Comparison of ENCODE assay signal across 10 mouse cellular contexts in genomic region chr2:152544691-152545090, GRCm38 (mm10). TPM values are rescaled to one million over a fixed set of nuclear protein-coding genes. Genes with fewer than 3 reads are reported as not detected.
DNase-seq lines count a peak whose midpoint lies in the region; TF ChIP-seq lines count a peak whose summit lies in the region.
"Had no signal": no experiment of that assay in that cellular context is flagged by ENCODE, and none has a peak within 500 bp of the region (broad histone marks: within the 10 kb centered on the region; RNA-seq: fewer than 3 reads in every experiment).

No protein-coding gene starts in this region.

- DNase-seq in 416B (ENCODE audit: low read depth) (peak; percentile 75), ES-E14 (ENCODE audit: low read depth, low spot score) (peak; percentile 42)
- DNase-seq in cerebellum, adult 8-10 months, result peak; percentile 4
- peak; percentile 52 to 81 for DNase-seq in frontal cortex, adult 2 months (ENCODE audit: extremely low spot score in 1 of 2, low spot score in 1 of 2)
- DNase-seq in kidney, postnatal 25 days, result peak; percentile 60 to 79
- DNase-seq in lung, adult 2 months, result no peak
- DNase-seq in right cerebral cortex, postnatal 14 days, result peak; percentile 54
- no peak for DNase-seq in spleen, adult 18-20 months

- H3K9me3 ChIP-seq in ES-E14 (ENCODE audit: control insufficient read depth, insufficient read depth, low read depth, low read length), result no peaks in the 10 kb centered on the region

- H3K4me1 ChIP-seq in ES-E14 (ENCODE audit: control insufficient read depth in 2 of 2, insufficient read depth in 2 of 2, low read length in 2 of 2, poor library complexity in 1 of 2), result no peaks in the 10 kb centered on the region
- no peaks in the 10 kb centered on the region for H3K4me1 ChIP-seq in lung, adult 2 months (ENCODE audit: control insufficient read depth, insufficient read depth, low read length)

- H3K4me3 ChIP-seq in ES-E14 (ENCODE audit: insufficient read depth in 1 of 2, low read depth in 1 of 2, low read length in 2 of 2, poor library complexity in 1 of 2, severe bottlenecking in 1 of 2), result no peak overlapping the region
- no peak overlapping the region for H3K4me3 ChIP-seq in lung, adult 2 months (replicated peaks; ENCODE audit: extremely low read depth, low read depth, low read length)

- WGBS in lung, adult 2 months, result 11% methylated on average over 4 of the region's 4 CpGs

- no peak overlapping the region for H3K9ac ChIP-seq in ES-E14 (ENCODE audit: insufficient read depth, low read depth, low read length, poor library complexity, severe bottlenecking)

- in situ Hi-C loops in ES-E14 (cut with MboI; ENCODE audit: low sequenced_read_pairs in 2 of 2, unreplicated experiment in 2 of 2), result no loop called here

- H3K27ac ChIP-seq in ES-E14 (ENCODE audit: insufficient read depth, low read depth, low read length, poor library complexity, severe bottlenecking), result no peak overlapping the region

- no peak for TF ChIP-seq POLR2A in lung, adult 2 months (IDR thresholded peaks at IDR 0.05; ENCODE audit: borderline replicate concordance, extremely low read depth, low read depth, low read length)

- no peaks in the 10 kb centered on the region for H3K36me3 ChIP-seq in ES-E14 (ENCODE audit: control insufficient read depth, insufficient read depth, low read length, poor library complexity, severe bottlenecking)

- peak; percentile 26; the same call in 1 of the 2 replicates for TF ChIP-seq CTCF in lung, adult 2 months (IDR thresholded peaks at IDR 0.05; ENCODE audit: insufficient read depth, low read length)

TF ChIP-seq in ES-E14, 5 proteins besides CTCF, POLR2A, EP300 and RAD21:
- TF ChIP-seq CHD2 (IDR thresholded peaks at IDR 0.05; ENCODE audit: low read depth, low read length) (no peak), ZC3H11A (IDR thresholded peaks at IDR 0.05; ENCODE audit: borderline replicate concordance, low read depth, low read length) (peak; percentile 44; the same call in 1 of the 2 replicates)

RNA-seq across cellular contexts. Expression of gene Defb29, which starts 4.8 kb away (rescaled TPM):
- total RNA-seq in ES-E14 (2012; rRNA removed), result not detected in 2 replicates
- polyA plus RNA-seq in frontal cortex, adult 2 months (2012; rRNA removed), result not detected in 2 replicates
- not detected in 2 replicates for polyA plus RNA-seq in lung, adult 2 months (2012; rRNA removed)
- polyA plus RNA-seq: heart, embryonic 16.5 days; stomach, embryonic 14.5 days had no signal

RNA-seq across cellular contexts. Expression of gene Gm17416, which starts 24.4 kb away (rescaled TPM):
- total RNA-seq in ES-E14 (2012; rRNA removed), result not detected in 2 replicates
- polyA plus RNA-seq in frontal cortex, adult 2 months (2012; rRNA removed), result not detected in 2 replicates
- not detected in 2 replicates for polyA plus RNA-seq in lung, adult 2 months (2012; rRNA removed)
- polyA plus RNA-seq: heart, embryonic 16.5 days; stomach, embryonic 14.5 days had no signal

RNA-seq across cellular contexts. Expression of gene Defb28, which starts 26.6 kb away (rescaled TPM):
- total RNA-seq in ES-E14 (2012; rRNA removed), result not detected in 2 replicates
- polyA plus RNA-seq in frontal cortex, adult 2 months (2012; rRNA removed), result not detected in 2 replicates
- not detected in 2 replicates for polyA plus RNA-seq in lung, adult 2 months (2012; rRNA removed)
- polyA plus RNA-seq: heart, embryonic 16.5 days; stomach, embryonic 14.5 days had no signal

RNA-seq across cellular contexts. Expression of gene Defb21, which starts 27.9 kb away (rescaled TPM):
- not detected in 2 replicates for total RNA-seq in ES-E14 (2012; rRNA removed)
- not detected in 2 replicates for polyA plus RNA-seq in frontal cortex, adult 2 months (2012; rRNA removed)
- not detected in 2 replicates for polyA plus RNA-seq in lung, adult 2 months (2012; rRNA removed)
- polyA plus RNA-seq: heart, embryonic 16.5 days; stomach, embryonic 14.5 days had no signal

RNA-seq across cellular contexts. Expression of gene Defb26, which starts 33.2 kb away (rescaled TPM):
- not detected in 2 replicates for total RNA-seq in ES-E14 (2012; rRNA removed)
- not detected in 2 replicates for polyA plus RNA-seq in frontal cortex, adult 2 months (2012; rRNA removed)
- polyA plus RNA-seq in lung, adult 2 months (2012; rRNA removed), result not detected in 2 replicates
- polyA plus RNA-seq: heart, embryonic 16.5 days; stomach, embryonic 14.5 days had no signal

Comparison
In these comparisons a context has a peak if more than half of its experiments do, and no peak if none do; other contexts are left out.
1. DNase-seq: peak in 416B (single experiment), ES-E14 (single experiment), cerebellum, adult 8-10 months (single experiment), frontal cortex, adult 2 months (2 of 2), kidney, postnatal 25 days (2 of 2) and right cerebral cortex, postnatal 14 days (single experiment); none in lung, adult 2 months (single experiment) and spleen, adult 18-20 months (0 of 2).